Mouse (Mus musculus): ENCODE measurements around the gene Tln2. TPM values are rescaled to one million over a fixed set of nuclear protein-coding genes. Genes with fewer than 3 reads are reported as not detected.

Gene Tln2
- polyA plus RNA-seq, 1 experiment: 33.0 TPM

GRCm38 (mm10) chr9:67270061-67270595, 289.4 kb downstream of the Tln2 start:
- Histone ChIP-seq H3K4me3 (ENCODE audit: insufficient read depth, low read depth, low read length) (no peak overlapping the region), H3K27ac (ENCODE audit: insufficient read depth, low read depth, low read length) (no peak overlapping the region), H3K4me1 (ENCODE audit: control insufficient read depth, insufficient read depth, low read length) (peaks cover 6% of the 10 kb centered on the region)
- TF ChIP-seq CTCF (IDR thresholded peaks at IDR 0.05; ENCODE audit: insufficient read depth, low read depth, low read length): no peak
- 77% methylated on average over 7 of the region's 7 CpGs for WGBS

GRCm38 (mm10) chr9:67267276-67267990, 292.1 kb downstream of the Tln2 start:
- no peak overlapping the region for H3K4me3 ChIP-seq (ENCODE audit: insufficient read depth, low read depth, low read length)
- TF ChIP-seq POLR2A (IDR thresholded peaks at IDR 0.05; ENCODE audit: insufficient read depth, low read depth, low read length) (no peak), CTCF (IDR thresholded peaks at IDR 0.05; ENCODE audit: insufficient read depth, low read depth, low read length) (no peak)
- 94% methylated on average over 8 of the region's 8 CpGs for WGBS
- H3K27ac ChIP-seq (ENCODE audit: insufficient read depth, low read depth, low read length): no peak overlapping the region
- H3K4me1 ChIP-seq (ENCODE audit: control insufficient read depth, insufficient read depth, low read length): peaks cover 15% of the 10 kb centered on the region

DNA sequence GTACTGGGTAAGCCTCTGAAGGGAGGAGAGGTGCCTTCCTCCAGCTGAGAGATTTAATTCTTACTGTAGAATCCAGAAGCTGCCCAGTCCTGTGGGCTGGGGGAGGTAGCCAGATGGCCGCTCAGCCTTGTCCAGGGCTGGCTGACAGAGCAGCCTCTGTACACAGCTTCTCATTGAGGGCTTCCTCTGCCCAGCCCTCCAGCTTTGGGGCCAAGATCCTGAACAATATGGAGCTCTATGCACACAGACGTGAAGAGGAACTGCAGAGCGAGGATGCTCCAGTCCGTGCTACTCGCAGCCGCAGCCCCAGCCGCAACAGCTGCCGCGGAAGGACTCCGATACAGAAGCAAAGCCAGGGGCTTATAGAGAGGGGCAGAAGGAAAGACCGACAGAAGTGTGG, 294.0 kb downstream of the Tln2 start:
- no peak overlapping the region for H3K4me3 ChIP-seq (ENCODE audit: insufficient read depth, low read depth, low read length)
- 74% methylated on average over 11 of the region's 11 CpGs for WGBS
- peaks cover 19% of the 10 kb centered on the region for H3K4me1 ChIP-seq (ENCODE audit: control insufficient read depth, insufficient read depth, low read length)
- TF ChIP-seq CTCF (IDR thresholded peaks at IDR 0.05; ENCODE audit: insufficient read depth, low read depth, low read length) (no peak), POLR2A (IDR thresholded peaks at IDR 0.05; ENCODE audit: insufficient read depth, low read depth, low read length) (no peak)
- peak overlapping the region; percentile 14; the same call in 1 of the 2 replicates for H3K27ac ChIP-seq (ENCODE audit: insufficient read depth, low read depth, low read length)

DNA sequence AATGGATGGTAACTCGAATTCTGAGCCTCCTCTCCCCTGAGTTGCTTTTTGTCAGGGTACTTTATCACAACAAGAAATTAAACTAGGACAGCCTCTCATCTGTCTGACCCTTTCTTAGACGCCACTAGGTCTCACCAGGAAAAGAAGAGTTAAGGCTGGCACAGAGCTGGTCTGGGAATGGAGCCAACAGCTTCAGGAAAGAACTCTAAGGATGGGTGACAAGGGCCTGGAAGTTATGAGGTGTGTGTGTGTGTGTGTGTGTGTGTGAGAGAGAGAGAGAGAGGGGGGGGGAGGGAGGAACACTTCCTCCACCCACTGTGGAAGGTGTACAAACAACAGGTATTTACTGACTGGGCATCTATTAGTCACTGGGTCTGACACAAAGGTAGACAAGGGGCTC, 294.6 kb downstream of the Tln2 start:
- Histone ChIP-seq H3K4me1 (ENCODE audit: control insufficient read depth, insufficient read depth, low read length) (peaks cover 19% of the 10 kb centered on the region), H3K4me3 (ENCODE audit: insufficient read depth, low read depth, low read length) (no peak overlapping the region), H3K27ac (ENCODE audit: insufficient read depth, low read depth, low read length) (no peak overlapping the region)
- TF ChIP-seq POLR2A (IDR thresholded peaks at IDR 0.05; ENCODE audit: insufficient read depth, low read depth, low read length): no peak
- TF ChIP-seq CTCF (IDR thresholded peaks at IDR 0.05; ENCODE audit: insufficient read depth, low read depth, low read length): no peak
- 51% methylated on average over 2 of the region's 2 CpGs for WGBS

- no peak for TF ChIP-seq CTCF (IDR thresholded peaks at IDR 0.05; ENCODE audit: insufficient read depth, low read depth, low read length)
- TF ChIP-seq POLR2A (IDR thresholded peaks at IDR 0.05; ENCODE audit: insufficient read depth, low read depth, low read length): no peak
- Histone ChIP-seq H3K4me1 (ENCODE audit: control insufficient read depth, insufficient read depth, low read length) (peaks cover 23% of the 10 kb centered on the region), H3K4me3 (ENCODE audit: insufficient read depth, low read depth, low read length) (no peak overlapping the region), H3K27ac (ENCODE audit: insufficient read depth, low read depth, low read length) (no peak overlapping the region)
- 53% methylated on average over 13 of the region's 13 CpGs for WGBS
Observed at GRCm38 (mm10) chr9:67260835-67261599, 298.5 kb downstream of the Tln2 start.

DNA sequence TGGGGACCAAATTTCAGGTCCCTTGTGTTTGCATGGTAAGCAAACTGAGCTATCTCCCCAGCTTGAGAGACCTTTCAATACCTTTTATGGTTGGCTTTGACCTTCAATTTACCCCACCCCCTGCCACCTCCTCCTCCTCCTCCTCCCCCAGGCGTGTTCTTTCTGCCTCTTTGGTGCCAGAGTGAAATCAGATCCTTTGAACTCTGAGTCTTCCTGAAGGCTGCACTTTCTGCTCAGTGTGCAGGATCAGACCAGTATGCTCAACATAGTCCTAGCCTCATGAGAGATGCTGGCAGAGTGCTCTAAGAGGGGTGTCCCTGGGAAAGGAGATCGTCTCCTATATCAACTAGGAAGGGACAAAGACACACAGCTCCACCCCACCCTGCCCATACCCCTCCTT, 309.4 kb downstream of the Tln2 start:
- Histone ChIP-seq H3K27ac (ENCODE audit: insufficient read depth, low read depth, low read length) (no peak overlapping the region), H3K4me1 (ENCODE audit: control insufficient read depth, insufficient read depth, low read length) (0 out of 2 replicates have a peak, but pooled peaks cover 2% of the 10 kb centered on the region), H3K4me3 (ENCODE audit: insufficient read depth, low read depth, low read length) (no peak overlapping the region)
- TF ChIP-seq CTCF (IDR thresholded peaks at IDR 0.05; ENCODE audit: insufficient read depth, low read depth, low read length) (no peak), POLR2A (IDR thresholded peaks at IDR 0.05; ENCODE audit: insufficient read depth, low read depth, low read length) (no peak)
- WGBS: 80% methylated on average over 2 of the region's 2 CpGs

DNA sequence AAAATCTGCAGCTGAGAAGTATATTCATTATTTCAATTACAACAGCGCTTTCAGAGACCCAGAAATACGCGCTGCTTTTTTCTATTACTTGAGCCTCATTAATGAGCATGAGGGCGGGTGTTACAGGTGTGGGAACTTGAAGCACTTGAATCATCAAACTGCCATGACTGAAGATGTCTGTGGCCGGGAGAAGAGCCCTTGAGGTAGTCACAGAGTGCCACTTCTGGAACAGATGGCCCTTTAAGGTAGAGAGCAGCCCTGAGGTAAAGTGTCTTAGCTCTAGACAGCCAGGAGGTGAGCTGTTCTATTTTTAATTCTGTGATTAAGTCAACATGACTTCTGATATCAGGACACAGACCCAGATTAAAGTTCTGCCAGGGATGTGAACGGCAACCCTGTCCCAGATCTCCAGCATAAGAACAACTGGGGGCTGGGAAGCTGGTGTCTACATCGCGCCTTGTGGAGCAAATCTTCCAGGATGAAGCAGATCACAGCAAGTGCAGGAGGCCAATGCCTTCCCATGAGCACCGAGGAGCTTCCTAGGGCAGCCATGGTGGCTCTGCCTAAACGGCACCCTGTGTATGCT, 312.0 kb downstream of the Tln2 start:
- TF ChIP-seq CTCF (IDR thresholded peaks at IDR 0.05; ENCODE audit: insufficient read depth, low read depth, low read length) (no peak), POLR2A (IDR thresholded peaks at IDR 0.05; ENCODE audit: insufficient read depth, low read depth, low read length) (no peak)
- WGBS: 91% methylated on average over 10 of the region's 10 CpGs
- H3K4me3 ChIP-seq (ENCODE audit: insufficient read depth, low read depth, low read length): no peak overlapping the region

GRCm38 (mm10) chr9:67245265-67245664, 314.2 kb downstream of the Tln2 start:
- TF ChIP-seq CTCF (IDR thresholded peaks at IDR 0.05; ENCODE audit: insufficient read depth, low read depth, low read length) (no peak), POLR2A (IDR thresholded peaks at IDR 0.05; ENCODE audit: insufficient read depth, low read depth, low read length) (no peak)
- no peaks in the 10 kb centered on the region for H3K4me1 ChIP-seq (ENCODE audit: control insufficient read depth, insufficient read depth, low read length)
- no peak overlapping the region for H3K27ac ChIP-seq (ENCODE audit: insufficient read depth, low read depth, low read length)
- 97% methylated on average over 2 of the region's 2 CpGs for WGBS
- H3K4me3 ChIP-seq (ENCODE audit: insufficient read depth, low read depth, low read length): no peak overlapping the region

More for the DNA sequence above, 312.0 kb downstream of the Tln2 start:
- Histone ChIP-seq H3K4me1 (ENCODE audit: control insufficient read depth, insufficient read depth, low read length) (0 out of 2 replicates have a peak, but pooled peaks cover 2% of the 10 kb centered on the region), H3K27ac (ENCODE audit: insufficient read depth, low read depth, low read length) (no peak overlapping the region)

GRCm38 (mm10) chr9:67241683-67242082, 317.8 kb downstream of the Tln2 start:
- no peak overlapping the region for H3K27ac ChIP-seq (ENCODE audit: insufficient read depth, low read depth, low read length)
- 83% methylated on average over 5 of the region's 5 CpGs for WGBS
- no peaks in the 10 kb centered on the region for H3K4me1 ChIP-seq (ENCODE audit: control insufficient read depth, insufficient read depth, low read length)
- H3K4me3 ChIP-seq (ENCODE audit: insufficient read depth, low read depth, low read length): no peak overlapping the region
- TF ChIP-seq CTCF (IDR thresholded peaks at IDR 0.05; ENCODE audit: insufficient read depth, low read depth, low read length) (no peak), POLR2A (IDR thresholded peaks at IDR 0.05; ENCODE audit: insufficient read depth, low read depth, low read length) (no peak)

Measured in olfactory bulb, adult 2 months (tissue).